In genomic region chr11:63392378-63392777, GRCm38 (mm10) we compare ENCODE assay signal across 8 mouse cellular contexts.
DNase-seq lines count a peak whose midpoint lies in the region; ATAC-seq and TF ChIP-seq lines count a peak whose summit lies in the region.

No protein-coding gene starts in this region.

- TF ChIP-seq RAD21 in CH12.LX (IDR thresholded peaks at IDR 0.05; ENCODE audit: low read depth, low read length), result peak; percentile 47

- TF ChIP-seq CTCF in kidney, adult 2 months (conservative IDR thresholded peaks at IDR 0.05; ENCODE audit: insufficient read depth, insufficient read length, low read depth, low read length), result peak; percentile 56
- peak; percentile 54 to 65 for TF ChIP-seq CTCF in CH12.LX (conservative IDR thresholded peaks at IDR 0.05 in 1 of 2, IDR thresholded peaks at IDR 0.05 in 1 of 2; ENCODE audit: low read depth in 2 of 2, low read length in 2 of 2)

- no peak for TF ChIP-seq POLR2A in kidney, adult 2 months (IDR thresholded peaks at IDR 0.05; ENCODE audit: low read depth, low read length)
- TF ChIP-seq POLR2A in CH12.LX (IDR thresholded peaks at IDR 0.05; ENCODE audit: low read depth, low read length), result no peak

- in situ Hi-C loops in CH12.LX (cut with MboI; ENCODE audit: low pct_ligation_motif_present, low pct_unique_long_range_greater_than_20kb, low sequenced_read_pairs), result loop anchor here (25.0 kb wide), 1 partner anchor 1495 kb away; no protein-coding TSS in a partner anchor

- H3K4me3 ChIP-seq in kidney, adult 2 months (ENCODE audit: insufficient read depth, low read depth, low read length), result no peak overlapping the region
- H3K4me3 ChIP-seq in kidney, embryonic 14.5 days (ENCODE audit: low read length), result no peak overlapping the region
- H3K4me3 ChIP-seq in CH12.LX (replicated peaks in 1 of 3; ENCODE audit: low read depth in 2 of 3, low read length in 2 of 3, poor library complexity in 1 of 3), result no peak overlapping the region

- H3K9ac ChIP-seq in kidney, embryonic 14.5 days (ENCODE audit: low read depth, low read length), result no peak overlapping the region
- no peak overlapping the region for H3K9ac ChIP-seq in CH12.LX (ENCODE audit: insufficient read depth, low read depth)

- DNase-seq in kidney, adult 2 months, result peak; percentile 52
- DNase-seq in CH12.LX (ENCODE audit: extremely low read depth), result peak; percentile 48
- peak; percentile 20 for DNase-seq in adrenal gland, postnatal 10 days
- DNase-seq in kidney, postnatal 36 days, result peak; percentile 33 to 64
- no peak for DNase-seq in T-cell, adult 2 months (ENCODE audit: low spot score)
- DNase-seq in cerebellum, postnatal 4 days (ENCODE audit: low spot score in 2 of 2), result no peak

- H3K36me3 ChIP-seq in kidney, adult 2 months (ENCODE audit: control insufficient read depth, insufficient read depth, low read length), result no peaks in the 10 kb centered on the region
- no peaks in the 10 kb centered on the region for H3K36me3 ChIP-seq in kidney, embryonic 14.5 days (ENCODE audit: control insufficient read depth, insufficient read depth, low read length)
- H3K36me3 ChIP-seq in CH12.LX (replicated peaks in 1 of 2; ENCODE audit: control insufficient read depth in 1 of 2, insufficient read depth in 1 of 2, low read length in 1 of 2), result no peaks in the 10 kb centered on the region

- 0 out of 2 replicates have a peak, but pooled peaks cover 2% of the 10 kb centered on the region for H3K9me3 ChIP-seq in kidney, embryonic 14.5 days (ENCODE audit: control insufficient read depth, low read length)
- H3K9me3 ChIP-seq in CH12.LX (replicated peaks; ENCODE audit: low read length), result no peaks in the 10 kb centered on the region

- no peak for TF ChIP-seq EP300 in CH12.LX (IDR thresholded peaks at IDR 0.05; ENCODE audit: low read length)

- peaks cover 11% of the 10 kb centered on the region for H3K4me1 ChIP-seq in kidney, adult 2 months (ENCODE audit: control insufficient read depth, insufficient read depth, low read length)
- H3K4me1 ChIP-seq in kidney, embryonic 14.5 days (ENCODE audit: control insufficient read depth, insufficient read depth, low read length), result 0 out of 2 replicates have a peak, but pooled peaks cover 3% of the 10 kb centered on the region
- no peaks in the 10 kb centered on the region for H3K4me1 ChIP-seq in CH12.LX (ENCODE audit: control insufficient read depth in 1 of 2, insufficient read depth in 2 of 2)

- no peak overlapping the region for H3K4me2 ChIP-seq in kidney, embryonic 14.5 days (replicated peaks; ENCODE audit: low read depth, low read length)
- no peak overlapping the region for H3K4me2 ChIP-seq in CH12.LX (ENCODE audit: insufficient read depth, low read depth, poor library complexity, severe bottlenecking)

- WGBS in kidney, adult 2 months, result 77% methylated on average over 3 of the region's 3 CpGs
- WGBS in kidney, embryonic 14.5 days, result 74% methylated on average over 3 of the region's 3 CpGs

- H3K79me2 ChIP-seq in CH12.LX (replicated peaks; ENCODE audit: control insufficient read depth, extremely low read depth, insufficient read depth, poor library complexity, severe bottlenecking), result no peaks in the 10 kb centered on the region

- dilution Hi-C loops in CH12.LX (cut with MboI; ENCODE audit: extremely low pct_ligation_motif_present, extremely low pct_unique_long_range_greater_than_20kb, low sequenced_read_pairs), result no loop called here

- H3K27me3 ChIP-seq in kidney, adult 2 months (replicated peaks; ENCODE audit: control insufficient read depth, insufficient read depth, low read length), result no peaks in the 10 kb centered on the region
- H3K27me3 ChIP-seq in kidney, embryonic 14.5 days (ENCODE audit: control insufficient read depth, insufficient read depth, low read length), result no peaks in the 10 kb centered on the region
- no peaks in the 10 kb centered on the region for H3K27me3 ChIP-seq in CH12.LX (replicated peaks)

- no peak overlapping the region for H3K27ac ChIP-seq in kidney, adult 2 months (ENCODE audit: insufficient read depth, low read depth, low read length)
- no peak overlapping the region for H3K27ac ChIP-seq in kidney, embryonic 14.5 days (ENCODE audit: low read depth, low read length)
- H3K27ac ChIP-seq in CH12.LX (ENCODE audit: insufficient read depth, low read depth), result no peak overlapping the region

- ATAC-seq in kidney, embryonic 14.5 days (ENCODE audit: low FRiP score, low TSS enrichment), result no peak
- ATAC-seq in cerebellum, adult (ENCODE audit: insufficient number of reproducible peaks, low FRiP score, low TSS enrichment), result no peak

TF ChIP-seq in CH12.LX, 34 proteins besides CTCF, POLR2A, EP300 and RAD21:
- TF ChIP-seq ETS1 (conservative IDR thresholded peaks at IDR 0.05; ENCODE audit: low read depth, low read length), result no peak
- no peak for TF ChIP-seq HCFC1 (IDR thresholded peaks at IDR 0.05; ENCODE audit: low read depth, low read length)
- no peak for TF ChIP-seq ZKSCAN1 (IDR thresholded peaks at IDR 0.05; ENCODE audit: borderline replicate concordance, low read depth, low read length)
- TF ChIP-seq ZMIZ1 (IDR thresholded peaks at IDR 0.05; ENCODE audit: low read depth, low read length), result no peak
- no peak for TF ChIP-seq PAX5 (IDR thresholded peaks at IDR 0.05; ENCODE audit: low read length)
- no peak for TF ChIP-seq RCOR1 (conservative IDR thresholded peaks at IDR 0.05; ENCODE audit: low read depth, low read length)
- no peak for TF ChIP-seq MAX (IDR thresholded peaks at IDR 0.05; ENCODE audit: low read length)
- no peak for TF ChIP-seq MAZ (IDR thresholded peaks at IDR 0.05; ENCODE audit: low read depth, low read length)
- TF ChIP-seq E2F4 (IDR thresholded peaks at IDR 0.05; ENCODE audit: insufficient replicate concordance, low read depth, low read length), result no peak
- no peak for TF ChIP-seq USF2 (conservative IDR thresholded peaks at IDR 0.05; ENCODE audit: low read depth, low read length)
- TF ChIP-seq ZNF384 (IDR thresholded peaks at IDR 0.05; ENCODE audit: low read depth, low read length), result no peak
- no peak for TF ChIP-seq TBP (conservative IDR thresholded peaks at IDR 0.05; ENCODE audit: low read depth, low read length)
- no peak for TF ChIP-seq MYC (IDR thresholded peaks at IDR 0.05; ENCODE audit: low read depth, low read length)
- no peak for TF ChIP-seq USF1 (IDR thresholded peaks at IDR 0.05; ENCODE audit: low read depth, low read length)
- no peak for TF ChIP-seq JUN (IDR thresholded peaks at IDR 0.05; ENCODE audit: insufficient read depth, low read depth, low read length)

Comparison
In these comparisons a context has a peak if more than half of its experiments do, and no peak if none do; other contexts are left out.
1. DNase-seq: peak in kidney, adult 2 months (single experiment), CH12.LX (single experiment), adrenal gland, postnatal 10 days (single experiment) and kidney, postnatal 36 days (2 of 2); none in T-cell, adult 2 months (single experiment) and cerebellum, postnatal 4 days (0 of 2).